Mouse (Mus musculus): Measurements from ENCODE around the gene Rsph10b.

DNA sequence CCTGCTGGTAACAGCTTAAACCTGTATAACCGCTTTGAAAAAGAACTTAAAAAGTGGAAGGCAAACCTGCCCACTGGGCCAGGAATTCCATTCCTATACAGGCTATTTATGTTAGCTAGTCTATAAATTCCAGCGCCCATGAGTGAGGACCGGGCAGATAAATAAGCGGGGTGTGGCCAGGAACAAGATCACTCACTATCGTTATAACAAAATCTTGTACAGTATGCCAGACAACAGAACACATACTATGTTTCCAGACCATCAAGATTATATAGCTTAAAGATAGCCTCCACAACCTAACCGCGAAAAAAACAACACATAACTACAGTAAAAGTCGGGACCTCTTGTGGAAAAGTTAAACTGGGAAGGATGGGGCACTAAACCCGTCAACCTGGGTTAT is 23.9 kb upstream of the Rsph10b start:
- no peak for TF ChIP-seq CTCF (IDR thresholded peaks at IDR 0.05; ENCODE audit: extremely low read depth, insufficient read depth, low read length)
- TF ChIP-seq POLR2A (IDR thresholded peaks at IDR 0.05; ENCODE audit: extremely low read depth, insufficient read depth, low read length): no peak
